In genomic region chr1:53931314-53931713, GRCm38 (mm10) we compare ENCODE assay signal across 20 mouse cellular contexts.
DNase-seq lines count a peak whose midpoint lies in the region; ATAC-seq and TF ChIP-seq lines count a peak whose summit lies in the region.
"Had no signal": no experiment of that assay in that cellular context is flagged by ENCODE, and none has a peak within 500 bp of the region (broad histone marks: within the 10 kb centered on the region; RNA-seq: fewer than 3 reads in every experiment).

No protein-coding gene starts in this region.

- H3K36me3 ChIP-seq in heart, postnatal 0 days (replicated peaks; ENCODE audit: control insufficient read depth, insufficient read depth, low read length) = 0 out of 2 replicates have a peak, but pooled peaks cover 10% of the 10 kb centered on the region
- H3K36me3 ChIP-seq in liver, adult 2 months (ENCODE audit: control insufficient read depth, insufficient read depth, low read length) = no peaks in the 10 kb centered on the region
- no peaks in the 10 kb centered on the region for H3K36me3 ChIP-seq in liver, embryonic 11.5 days (ENCODE audit: control insufficient read depth, insufficient read depth, low read length)
- no peaks in the 10 kb centered on the region for H3K36me3 ChIP-seq in stomach, postnatal 0 days (ENCODE audit: control insufficient read depth, insufficient read depth, low read length)
- H3K36me3 ChIP-seq: embryonic facial prominence, embryonic 10.5 days; G1E; hindbrain, embryonic 10.5 days had no signal

- H3K4me1 ChIP-seq in heart, postnatal 0 days (ENCODE audit: control insufficient read depth, insufficient read depth) = no peaks in the 10 kb centered on the region
- H3K4me1 ChIP-seq in liver, adult 2 months (ENCODE audit: control insufficient read depth, insufficient read depth, low read length) = 0 out of 2 replicates have a peak, but pooled peaks cover 1% of the 10 kb centered on the region
- no peaks in the 10 kb centered on the region for H3K4me1 ChIP-seq in liver, embryonic 11.5 days (replicated peaks; ENCODE audit: control insufficient read depth, insufficient read depth, low read length)
- H3K4me1 ChIP-seq in stomach, postnatal 0 days (replicated peaks; ENCODE audit: control insufficient read depth, insufficient read depth) = no peaks in the 10 kb centered on the region
- H3K4me1 ChIP-seq: forebrain, embryonic 13.5 days; hindbrain, embryonic 10.5 days had no signal

- H3K9me3 ChIP-seq in heart, postnatal 0 days (replicated peaks; ENCODE audit: control insufficient read depth, low read length) = no peaks in the 10 kb centered on the region
- H3K9me3 ChIP-seq in liver, embryonic 11.5 days (ENCODE audit: control insufficient read depth, low read length) = no peaks in the 10 kb centered on the region
- no peaks in the 10 kb centered on the region for H3K9me3 ChIP-seq in stomach, postnatal 0 days (ENCODE audit: control insufficient read depth, low read length)
- H3K9me3 ChIP-seq: embryonic facial prominence, embryonic 10.5 days; forebrain, embryonic 13.5 days; G1E; hindbrain, embryonic 10.5 days had no signal

- H3K4me2 ChIP-seq in heart, postnatal 0 days (ENCODE audit: low read depth, low read length) = no peak overlapping the region
- H3K4me2 ChIP-seq in liver, embryonic 11.5 days = no peak overlapping the region
- H3K4me2 ChIP-seq in stomach, postnatal 0 days (replicated peaks; ENCODE audit: low read depth) = no peak overlapping the region
- H3K4me2 ChIP-seq: forebrain, embryonic 13.5 days; hindbrain, embryonic 14.5 days had no signal

- H3K9ac ChIP-seq in heart, postnatal 0 days (replicated peaks; ENCODE audit: low read depth, low read length) = no peak overlapping the region
- no peak overlapping the region for H3K9ac ChIP-seq in liver, adult 2 months (ENCODE audit: low read depth, low read length)
- H3K9ac ChIP-seq in liver, embryonic 11.5 days (ENCODE audit: low read depth, low read length) = no peak overlapping the region
- H3K9ac ChIP-seq in stomach, postnatal 0 days (ENCODE audit: low read length) = no peak overlapping the region
- H3K9ac ChIP-seq: forebrain, embryonic 13.5 days; forebrain, postnatal 0 days; hindbrain, embryonic 14.5 days had no signal

- TF ChIP-seq POLR2A in liver, adult 2 months (IDR thresholded peaks at IDR 0.05; ENCODE audit: extremely low read depth, insufficient read depth, low read length) = no peak

- no peaks in the 10 kb centered on the region for H3K79me2 ChIP-seq in liver, adult 2 months (ENCODE audit: control insufficient read depth, insufficient read depth, low read length)

- no peaks in the 10 kb centered on the region for H3K27me3 ChIP-seq in heart, postnatal 0 days (ENCODE audit: control insufficient read depth, insufficient read depth, low read length)
- H3K27me3 ChIP-seq in liver, adult 2 months (ENCODE audit: control insufficient read depth, insufficient read depth, low read length) = no peaks in the 10 kb centered on the region
- no peaks in the 10 kb centered on the region for H3K27me3 ChIP-seq in liver, embryonic 11.5 days (replicated peaks; ENCODE audit: control insufficient read depth, insufficient read depth, low read length)
- H3K27me3 ChIP-seq in stomach, postnatal 0 days (ENCODE audit: control insufficient read depth, insufficient read depth, low read length) = no peaks in the 10 kb centered on the region

- no peak for TF ChIP-seq CTCF in heart, postnatal 0 days (IDR thresholded peaks at IDR 0.05; ENCODE audit: low read depth)
- no peak for TF ChIP-seq CTCF in liver, adult 2 months (IDR thresholded peaks at IDR 0.05; ENCODE audit: low read depth, low read length)
- no peak for TF ChIP-seq CTCF in stomach, postnatal 0 days (IDR thresholded peaks at IDR 0.05; ENCODE audit: low read depth)

- no peak overlapping the region for H3K4me3 ChIP-seq in heart, postnatal 0 days (ENCODE audit: low read depth, low read length)
- no peak overlapping the region for H3K4me3 ChIP-seq in liver, adult 2 months (ENCODE audit: insufficient read depth, low read depth, low read length)
- H3K4me3 ChIP-seq in liver, embryonic 11.5 days (ENCODE audit: low read depth, low read length) = no peak overlapping the region
- H3K4me3 ChIP-seq in stomach, postnatal 0 days (ENCODE audit: low read depth, low read length) = no peak overlapping the region
- H3K4me3 ChIP-seq: embryonic facial prominence, embryonic 10.5 days; forebrain, embryonic 13.5 days; gastrocnemius, adult 2 months; hindbrain, embryonic 10.5 days had no signal

- TF ChIP-seq EP300 in heart, postnatal 0 days (IDR thresholded peaks at IDR 0.05; ENCODE audit: low read depth) = no peak
- TF ChIP-seq EP300 in stomach, postnatal 0 days (optimal IDR thresholded peaks at IDR 0.05) = no peak

- no peak for ATAC-seq in heart, postnatal 0 days (ENCODE audit: insufficient read depth, low read depth)
- no peak for ATAC-seq in liver, embryonic 11.5 days (replicated peaks; ENCODE audit: low FRiP score)
- ATAC-seq in stomach, postnatal 0 days (ENCODE audit: low FRiP score, low TSS enrichment) = 0 out of 2 replicates have a peak, but pooled peaks have one; percentile 56
- ATAC-seq: CD4-positive, CD25-positive, alpha-beta regulatory T cell, adult 4 months; forebrain, embryonic 13.5 days; forebrain, postnatal 0 days had no signal

- DNase-seq in heart, postnatal 0 days (ENCODE audit: low spot score) = peak; percentile 38
- no peak for DNase-seq in heart, adult 18-20 months
- peak; percentile 20 for DNase-seq in liver, adult 2 months (ENCODE audit: extremely low read depth, low read depth, low spot score)
- no peak for DNase-seq in liver, embryonic 11.5 days (ENCODE audit: low spot score)
- DNase-seq in lung, postnatal 25 days (ENCODE audit: low spot score) = peak; percentile 24
- no peak for DNase-seq in lung, postnatal 10 days
- no peak for DNase-seq in stomach, postnatal 0 days (ENCODE audit: low spot score)
- DNase-seq: adrenal gland, adult 8-10 months; adrenal gland, postnatal 36 days; B cell, adult 2 months; cerebellum, adult 2 months; cerebellum, postnatal 10 days; forebrain, postnatal 0 days; gastrocnemius, adult 2 months had no signal

- WGBS in heart, postnatal 0 days = 52% methylated on average over 3 of the region's 3 CpGs
- WGBS in liver, adult 2 months = 30% methylated on average over 3 of the region's 3 CpGs
- WGBS in liver, embryonic 11.5 days = 43% methylated on average over 3 of the region's 3 CpGs
- 17% methylated on average over 3 of the region's 3 CpGs for WGBS in stomach, postnatal 0 days

- H3K27ac ChIP-seq in heart, postnatal 0 days (ENCODE audit: low read depth) = no peak overlapping the region
- 0 out of 2 replicates have a peak overlapping the region, but pooled peaks have one; percentile 5 for H3K27ac ChIP-seq in liver, adult 2 months (replicated peaks; ENCODE audit: insufficient read depth, low read depth, low read length)
- H3K27ac ChIP-seq in liver, embryonic 11.5 days (ENCODE audit: low read depth, low read length) = no peak overlapping the region
- H3K27ac ChIP-seq in stomach, postnatal 0 days (replicated peaks) = no peak overlapping the region
- H3K27ac ChIP-seq: embryonic facial prominence, embryonic 10.5 days; forebrain, embryonic 13.5 days; gastrocnemius, adult 2 months; hindbrain, embryonic 10.5 days; hindbrain, embryonic 14.5 days had no signal

Comparison
In these comparisons a context has a peak if more than half of its experiments do, and no peak if none do; other contexts are left out.
1. DNase-seq: peak in heart, postnatal 0 days (single experiment), liver, adult 2 months (single experiment) and lung, postnatal 25 days (single experiment); none in heart, adult 18-20 months (0 of 2), liver, embryonic 11.5 days (single experiment), lung, postnatal 10 days (single experiment) and stomach, postnatal 0 days (single experiment).